Mouse (Mus musculus) CD8-positive naive resting alpha-beta T cell, adult 2 months (primary cell): ENCODE measurements at regions not wholly inside any gene's neighbourhood (a gene's known extent, or its start where the extent isn't known, plus 50 kb on each side); places are given as distances from the start of the nearest gene placed in this dataset.
"Not testable (repeated sequence)": the region's sequence is repeated elsewhere in the genome, so short reads cannot be mapped to it uniquely, and the experiment has no call there.

Source experiments
- DNase-seq, 2 experiments: peaks; one replicate each; pipeline ENCODE4 v3.0.0; 2022; ENCODE audit warnings: low read depth in 2 of 2, low spot score in 2 of 2

DNA sequence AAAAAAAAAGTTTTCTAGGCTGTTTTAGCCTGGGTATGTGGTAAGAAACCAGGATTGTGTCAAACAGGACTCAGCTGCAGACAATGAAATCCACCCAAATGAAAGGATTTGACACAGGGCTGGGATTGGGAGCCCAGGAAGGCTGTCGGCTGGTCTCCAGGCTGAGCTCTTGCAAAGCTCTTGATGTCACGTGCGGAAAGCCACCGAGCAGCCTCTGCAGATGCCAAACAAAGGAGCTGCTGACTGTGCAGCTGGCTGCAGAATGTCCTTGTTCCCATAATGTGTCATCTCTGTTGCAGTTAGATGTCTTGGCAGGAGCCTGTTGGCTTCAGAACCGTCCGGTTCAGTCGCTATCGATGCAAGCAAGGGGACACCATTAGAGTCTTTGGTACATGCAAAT lies 56.1 kb downstream of the Bbs10 start:
- DNase-seq, result no peak

- DNase-seq, result not testable (repeated sequence)
These were observed 59.9 kb downstream of the Bbs10 start for GRCm38 (mm10) chr10:111358340-111358739.

- DNase-seq, result no peak
These were observed 63.4 kb downstream of the Bbs10 start for GRCm38 (mm10) chr10:111361749-111362435.

DNA sequence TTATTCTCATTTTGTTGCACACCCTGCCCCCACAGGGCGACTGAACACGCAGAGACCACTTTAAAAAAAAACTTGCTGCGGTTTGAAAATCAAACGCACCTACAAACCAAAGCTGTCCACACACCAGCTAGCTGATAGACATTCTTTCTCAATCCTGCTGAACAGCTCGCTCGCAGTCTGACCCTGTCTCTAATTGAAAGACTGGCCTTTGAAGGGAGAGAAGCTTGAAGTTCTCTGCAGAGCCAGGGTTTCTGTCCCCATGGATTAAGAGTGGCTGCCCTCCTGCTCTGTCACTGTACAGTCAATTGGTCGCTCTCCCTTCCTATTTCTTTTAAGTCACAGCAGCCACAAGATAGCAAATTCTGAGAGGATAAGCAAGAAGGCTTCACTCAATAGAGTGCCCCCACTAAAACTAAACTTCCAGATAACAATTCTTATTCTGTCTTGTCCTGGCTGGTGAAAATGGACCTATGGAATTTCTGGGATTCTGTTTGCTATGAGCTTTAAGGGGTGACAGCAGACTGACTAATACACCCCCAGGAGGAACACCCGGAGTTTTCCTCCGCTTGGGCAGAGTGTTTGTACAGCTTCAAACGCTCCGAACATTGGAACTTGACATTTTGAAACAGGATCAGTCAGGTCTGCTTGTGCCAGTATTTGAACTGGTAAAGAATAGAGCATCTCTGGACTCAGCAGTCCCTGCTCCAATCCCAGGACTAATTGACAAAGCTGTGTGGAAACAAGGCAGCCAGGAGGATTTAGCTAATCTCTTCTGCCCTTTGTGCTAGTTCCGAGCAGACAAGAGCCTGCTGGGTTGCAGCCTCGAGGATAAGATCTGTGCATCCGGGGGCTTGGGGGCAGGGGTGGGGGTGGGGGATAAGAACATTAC lies 65.5 kb downstream of the Bbs10 start:
- no peak for DNase-seq

DNA sequence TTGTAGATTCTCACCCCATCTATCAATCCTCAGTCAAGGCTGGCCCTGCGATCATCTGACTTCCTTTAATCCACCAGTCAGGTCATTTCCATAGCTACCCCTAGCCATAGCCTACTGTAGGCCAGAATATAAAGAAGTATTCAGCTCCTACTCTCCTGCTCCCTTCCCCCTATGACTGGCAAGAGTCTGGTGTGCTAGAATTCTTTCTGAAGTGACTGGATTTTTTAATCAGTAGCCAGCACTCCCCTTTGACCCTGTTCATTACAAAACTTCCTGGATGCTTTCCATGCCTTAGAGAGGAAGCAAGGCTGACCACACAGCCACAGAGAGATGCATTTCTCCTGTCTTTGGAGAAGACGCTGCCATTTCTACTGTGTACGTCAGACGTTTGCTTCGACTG lies 66.5 kb downstream of the Bbs10 start:
- DNase-seq, result no peak

DNA sequence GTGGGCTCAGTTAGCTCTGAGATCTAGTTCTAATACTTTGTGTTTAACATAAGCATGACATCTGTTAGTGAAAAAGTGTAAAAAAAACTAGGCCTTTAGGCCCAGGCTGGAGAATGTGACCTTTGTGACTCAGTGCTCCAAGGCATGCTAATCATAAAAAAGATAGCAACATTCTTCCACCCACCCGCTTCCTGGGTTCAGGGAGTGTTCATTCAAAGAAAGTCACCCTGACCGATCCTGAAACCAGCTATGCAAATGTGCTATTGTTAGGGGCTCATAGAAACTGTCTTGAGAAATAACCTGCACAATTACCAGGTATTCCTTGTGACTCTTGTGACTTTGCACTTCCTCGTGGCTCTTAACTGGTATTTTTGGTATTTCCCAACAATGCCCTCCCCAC lies 70.6 kb downstream of the Bbs10 start:
- DNase-seq, result not testable (repeated sequence)

GRCm38 (mm10) chr10:111378047-111378618 lies 79.7 kb downstream of the Bbs10 start:
- DNase-seq, result no peak

DNA sequence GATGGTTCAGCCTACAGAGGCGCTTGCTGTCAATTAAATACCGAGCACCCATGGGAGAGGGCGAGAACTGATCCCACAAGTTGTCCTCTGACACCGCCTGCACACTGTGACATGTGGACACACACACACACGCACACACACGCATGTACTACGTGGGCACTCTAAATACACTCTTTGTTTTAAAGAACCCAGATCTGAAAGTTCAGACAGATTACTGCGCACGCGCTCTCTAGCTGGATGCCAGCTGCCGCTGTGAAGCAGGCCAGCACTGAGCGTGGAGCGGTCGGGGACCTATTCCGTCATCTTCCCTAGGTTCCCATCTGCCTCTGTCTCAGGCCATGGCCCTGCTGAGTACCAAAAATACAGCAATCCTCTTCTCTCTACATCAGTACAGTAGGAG lies 83.2 kb downstream of the Bbs10 start:
- DNase-seq, result no peak

DNA sequence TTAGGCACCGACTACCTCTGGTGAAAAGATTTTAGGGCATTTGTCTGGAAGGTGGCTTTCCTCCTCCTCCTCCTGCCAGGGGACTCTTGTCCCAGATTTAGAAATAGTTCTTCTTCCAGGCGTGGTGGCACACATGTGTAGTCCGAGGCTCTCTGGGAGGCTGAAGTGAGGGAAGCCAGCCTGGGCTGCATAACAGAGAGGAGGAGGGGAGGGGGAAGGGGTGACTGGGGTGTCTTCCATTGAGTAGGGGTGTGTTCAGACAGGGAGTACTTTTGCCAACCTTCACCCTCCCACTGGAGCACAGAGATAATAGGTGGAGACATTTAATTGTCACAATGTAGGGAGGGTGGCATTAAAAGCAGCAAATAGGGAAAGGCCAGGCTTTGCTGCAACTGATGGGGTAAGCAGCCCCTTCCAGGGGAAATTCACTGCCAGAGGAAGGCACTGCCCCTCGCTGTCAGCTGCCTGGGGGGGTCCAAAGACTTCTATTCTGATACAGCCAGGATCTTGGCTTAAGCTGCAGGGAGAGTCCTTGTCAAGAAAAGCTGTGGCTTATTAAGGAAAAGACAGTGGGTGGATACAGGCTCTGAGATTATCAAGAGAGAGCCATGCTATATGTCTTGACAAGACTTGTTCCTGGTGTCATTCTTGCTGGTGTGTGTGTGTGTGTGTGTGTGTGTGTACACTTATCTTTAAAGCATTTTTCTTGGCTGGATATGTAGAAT lies 83.9 kb downstream of the Bbs10 start:
- no peak for DNase-seq

- peak in 1 of 2 experiments; percentile 2 for DNase-seq
These were observed 87.1 kb downstream of the Bbs10 start for GRCm38 (mm10) chr10:111385561-111385960.

GRCm38 (mm10) chr10:111387869-111388538 lies 85.0 kb upstream of the Nap1l1 start:
- no peak for DNase-seq

- no peak for DNase-seq
These were observed 84.3 kb upstream of the Nap1l1 start for GRCm38 (mm10) chr10:111388545-111389320.

- no peak for DNase-seq
These were observed 83.1 kb upstream of the Nap1l1 start for GRCm38 (mm10) chr10:111389890-111390289.

DNA sequence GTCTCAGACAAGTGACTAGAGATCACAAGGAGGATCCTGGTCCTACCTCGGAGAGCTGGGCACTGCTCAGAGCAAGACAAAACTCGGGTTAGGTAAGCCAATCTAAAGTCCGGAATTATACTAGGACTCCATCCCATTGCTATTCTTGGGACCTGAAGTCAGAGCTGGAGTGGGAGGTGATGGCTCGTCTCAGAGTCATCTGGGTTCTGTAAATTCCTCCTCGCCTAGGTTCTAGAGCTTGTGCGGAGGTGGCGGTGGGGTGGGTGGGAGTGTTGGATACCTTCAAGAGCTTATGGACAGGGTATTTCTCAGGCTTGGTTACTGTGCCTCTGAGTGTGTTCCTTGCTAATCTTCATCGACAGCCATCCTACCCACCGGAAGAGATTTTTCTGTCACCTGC lies 78.6 kb upstream of the Nap1l1 start:
- no peak for DNase-seq

DNA sequence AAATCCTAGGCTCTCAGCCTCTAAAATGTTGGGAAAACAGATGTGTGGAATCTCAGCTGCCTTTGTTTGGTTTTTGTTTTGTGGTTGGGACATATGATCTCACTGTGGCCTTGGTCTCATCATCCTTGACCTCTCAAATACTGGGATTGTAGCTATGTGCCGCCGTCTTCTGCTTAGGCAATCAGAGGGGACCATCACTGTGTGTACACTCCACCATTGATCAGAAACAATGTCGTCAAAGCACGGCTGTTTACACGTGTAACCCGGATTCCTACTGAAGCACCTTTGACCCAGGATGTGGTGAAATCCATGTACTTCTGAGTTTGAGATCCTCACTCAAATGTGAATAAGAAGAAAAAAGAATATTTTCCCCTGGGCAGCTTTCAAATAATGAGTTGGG lies 68.0 kb upstream of the Nap1l1 start:
- no peak for DNase-seq

- no peak for DNase-seq
These were observed 64.1 kb upstream of the Nap1l1 start for GRCm38 (mm10) chr10:111408887-111409286.

- DNase-seq, result no peak
These were observed 63.5 kb upstream of the Nap1l1 start for GRCm38 (mm10) chr10:111409497-111409896.

- no peak for DNase-seq
These were observed 62.9 kb upstream of the Nap1l1 start for GRCm38 (mm10) chr10:111410121-111410520.

DNA sequence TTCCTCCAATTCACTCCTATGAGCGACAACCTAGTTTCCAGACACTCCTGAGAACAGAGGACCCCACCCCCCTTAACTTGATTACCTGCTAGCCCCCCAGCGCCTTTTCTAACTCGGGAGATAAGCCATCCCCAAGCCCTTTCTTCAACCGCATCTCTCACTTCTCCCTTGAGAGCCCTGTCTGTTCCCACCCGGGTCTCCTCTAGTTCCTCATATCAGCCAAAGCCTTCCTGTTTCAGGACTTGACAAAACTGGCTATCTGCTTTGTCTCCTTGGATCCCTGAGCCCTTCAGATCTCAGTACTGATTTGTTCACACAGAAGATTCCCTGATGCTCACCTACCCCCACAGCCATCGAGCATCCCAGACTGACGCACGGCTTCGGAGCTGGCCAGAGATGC lies 61.5 kb upstream of the Nap1l1 start:
- DNase-seq, result no peak

DNA sequence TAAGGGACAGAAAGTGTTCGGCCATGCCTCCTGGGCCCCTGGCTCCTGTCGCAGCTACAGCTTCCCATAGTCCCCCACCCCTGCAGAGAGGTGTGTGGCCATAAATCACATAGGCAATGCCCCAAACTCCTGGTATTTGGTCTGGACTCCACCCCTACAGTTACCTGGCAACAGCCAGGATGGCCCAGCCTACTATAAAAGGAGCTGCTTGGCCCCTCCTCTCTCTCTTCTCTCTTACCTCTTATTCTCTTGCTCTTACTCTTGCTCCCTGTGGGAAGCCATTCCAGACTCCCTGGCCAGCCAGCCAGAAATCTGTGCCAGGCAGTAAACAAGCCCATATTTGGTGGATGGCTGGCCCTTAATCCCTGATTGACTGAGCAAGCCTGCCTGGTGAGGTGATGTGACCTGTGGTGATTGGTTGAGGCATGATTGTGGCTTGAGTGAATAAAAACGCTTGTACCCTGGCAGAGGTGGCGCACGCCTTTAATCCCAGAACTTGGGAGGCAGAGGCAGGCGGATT lies 56.4 kb upstream of the Nap1l1 start:
- DNase-seq, result no peak
